Mouse (Mus musculus): Measurements from ENCODE around the gene Plp1.

Gene Plp1

DNA sequence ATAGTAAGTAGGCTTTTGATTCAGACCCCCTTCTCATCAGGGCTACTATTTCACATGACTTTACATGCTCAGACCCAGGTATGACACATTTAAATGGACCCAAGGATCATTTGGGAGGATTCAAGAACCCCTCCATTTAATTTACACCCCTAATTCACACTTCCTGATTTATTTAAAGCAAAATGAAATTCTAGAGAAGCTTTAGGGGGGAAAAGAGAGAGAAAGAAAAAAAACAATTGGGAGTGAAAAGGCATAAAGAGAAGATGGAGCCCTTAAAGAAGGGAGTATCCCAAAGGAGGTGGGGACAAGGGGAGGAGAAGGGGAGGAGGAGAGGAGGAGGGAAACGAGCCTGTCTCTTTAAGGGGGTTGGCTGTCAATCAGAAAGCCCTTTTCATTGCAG is at the start of gene Plp1:
Gene Plp1, plus strand, starts transcription at position 301 of the 400 bp plus-strand sequence.
- DNase-seq, result no peak

DNA sequence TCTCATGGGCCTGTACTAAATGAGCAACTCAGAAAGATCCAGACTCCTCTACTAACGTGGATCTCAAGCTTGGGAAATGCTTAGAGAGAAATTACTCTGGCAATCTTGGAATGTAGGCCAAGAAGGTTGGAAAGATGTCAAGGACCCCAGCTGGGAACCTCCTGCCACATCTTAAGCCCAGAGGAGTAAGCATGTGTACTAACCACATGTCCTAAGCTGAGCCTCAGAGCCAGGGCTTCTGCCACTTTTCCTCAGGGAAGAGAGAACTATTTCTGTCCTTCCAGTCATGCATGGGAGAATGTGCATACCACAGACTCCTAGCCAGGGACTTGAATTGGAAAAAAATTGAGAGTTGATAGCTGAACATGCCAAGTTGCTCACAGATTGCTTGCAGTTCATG is 49.4 kb upstream of the Plp1 start:
- DNase-seq, result peak; percentile 47 to 61

DNA sequence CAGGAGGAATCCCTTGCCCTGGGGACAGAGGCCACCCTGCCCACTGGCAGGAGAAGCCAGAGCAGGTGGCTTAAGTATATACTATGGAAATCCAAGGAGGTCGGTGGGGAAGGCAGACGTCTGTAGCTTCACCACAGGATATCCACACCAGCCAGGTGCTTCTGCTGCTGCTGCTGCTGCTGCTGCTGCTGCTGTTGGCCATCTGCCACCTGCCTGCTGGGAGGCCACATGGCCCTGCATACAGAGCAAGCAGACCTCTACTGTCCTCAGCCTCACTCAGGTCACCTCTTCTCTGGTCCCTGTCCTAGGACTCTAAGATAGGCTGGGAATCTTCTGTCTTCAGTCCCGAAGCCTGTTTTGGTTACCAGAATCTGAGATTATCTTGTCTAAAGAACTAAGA is 44.4 kb upstream of the Plp1 start:
- peak; percentile 64 to 72 for DNase-seq

DNA sequence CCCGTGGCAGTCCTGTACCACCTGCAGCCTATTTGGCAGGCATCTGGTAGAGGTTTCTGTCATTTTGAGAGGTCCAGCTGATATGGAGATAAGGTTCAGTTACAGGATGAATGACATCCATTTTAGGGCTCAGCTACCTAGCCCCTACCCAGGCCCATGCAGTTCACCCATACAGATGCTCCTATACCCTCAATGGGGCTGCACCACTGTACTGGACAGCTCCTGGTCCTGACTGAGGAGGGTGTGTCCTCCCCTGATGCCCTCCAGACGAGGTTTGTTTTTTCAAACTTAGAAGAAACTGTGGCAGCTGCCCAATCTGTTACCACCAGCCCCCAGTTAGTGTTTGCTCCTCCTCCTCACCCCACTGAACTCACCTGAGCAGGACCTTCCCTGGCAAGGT is 43.2 kb upstream of the Plp1 start:
- no peak for DNase-seq

DNA sequence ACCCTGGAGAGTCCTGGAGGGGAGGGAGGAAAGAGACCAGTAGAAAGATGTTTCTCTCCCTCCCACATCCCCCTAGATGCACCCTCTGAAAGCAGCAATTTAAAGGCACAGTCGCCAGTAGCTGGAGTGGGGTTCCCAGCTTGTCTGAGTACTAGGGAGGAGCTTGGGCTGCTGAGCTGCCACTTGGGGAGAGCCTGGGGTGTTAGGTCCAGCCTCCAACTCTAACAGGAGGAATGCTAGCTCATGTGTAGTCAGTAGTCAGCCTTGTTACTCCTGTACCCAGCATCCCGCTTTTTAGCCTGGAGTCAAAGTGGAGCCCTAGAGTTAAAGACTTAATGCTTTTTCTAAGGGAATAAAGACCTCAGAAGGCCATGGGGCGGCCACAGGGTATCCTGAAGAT is 42.4 kb upstream of the Plp1 start, which contains the start of gene Glra4:
Gene Glra4, minus strand, starts transcription at position 101 of the 400 bp plus-strand sequence.
- no peak for DNase-seq

DNA sequence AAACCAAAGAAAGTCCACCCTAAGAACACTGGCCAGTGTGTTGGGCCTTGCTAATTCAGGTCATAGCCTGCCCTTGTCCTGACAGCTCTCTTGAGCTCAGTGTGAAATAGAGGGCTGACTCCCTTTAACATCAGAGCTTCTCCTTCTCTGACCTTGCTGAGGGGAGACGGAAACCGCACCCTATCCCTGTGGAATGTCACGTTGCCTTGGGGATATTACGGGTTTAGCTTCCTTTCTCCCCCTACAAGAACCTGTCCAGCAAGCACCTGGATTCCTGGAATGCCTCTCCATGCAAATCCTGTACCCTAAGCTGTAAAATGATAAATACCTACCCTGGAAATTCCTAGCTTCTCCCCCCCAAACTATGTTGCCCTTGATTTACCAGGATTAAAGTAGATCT is 33.0 kb upstream of the Plp1 start:
- no peak for DNase-seq

DNA sequence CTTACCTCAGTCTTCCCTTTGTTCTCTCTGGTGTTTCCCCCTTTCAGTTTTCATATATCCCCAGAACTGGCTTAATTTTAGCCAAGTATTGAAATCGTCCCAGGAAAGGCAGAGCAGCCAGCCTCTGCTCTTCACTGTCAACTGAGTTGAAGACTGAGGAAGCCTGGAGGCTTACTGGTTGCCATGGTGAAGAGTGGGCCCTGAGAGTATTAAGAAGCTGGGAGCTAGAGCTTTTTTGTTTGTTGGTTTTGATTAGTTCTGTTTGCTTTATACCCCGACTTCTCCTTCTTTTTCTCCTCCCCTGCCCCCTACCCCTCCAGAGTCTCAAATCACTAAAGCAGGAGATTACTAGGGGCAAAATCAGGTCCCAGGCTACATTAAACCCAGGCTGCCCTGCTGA is 25.2 kb upstream of the Plp1 start:
- DNase-seq, result no peak

DNA sequence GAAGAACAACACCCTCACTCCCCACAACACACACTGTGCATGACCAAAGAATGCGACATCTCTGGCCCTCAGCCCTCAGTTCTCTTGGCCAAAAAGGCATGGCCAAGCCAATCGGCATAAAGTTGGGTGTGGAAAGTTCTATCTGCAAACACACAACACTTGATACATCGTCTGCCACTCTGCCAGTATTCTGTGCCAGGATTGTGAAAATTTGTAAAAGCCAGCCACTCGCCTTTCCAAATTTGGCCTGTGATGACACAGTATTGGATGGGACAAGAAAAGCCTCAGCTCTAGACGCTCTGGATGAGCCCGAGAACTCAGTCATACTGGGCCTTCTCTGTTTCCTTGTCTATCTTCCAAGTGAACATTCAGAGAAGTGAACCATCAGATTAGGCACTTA is 2.7 kb upstream of the Plp1 start:
- DNase-seq, result peak in 1 of 2 experiments; percentile 2

DNA sequence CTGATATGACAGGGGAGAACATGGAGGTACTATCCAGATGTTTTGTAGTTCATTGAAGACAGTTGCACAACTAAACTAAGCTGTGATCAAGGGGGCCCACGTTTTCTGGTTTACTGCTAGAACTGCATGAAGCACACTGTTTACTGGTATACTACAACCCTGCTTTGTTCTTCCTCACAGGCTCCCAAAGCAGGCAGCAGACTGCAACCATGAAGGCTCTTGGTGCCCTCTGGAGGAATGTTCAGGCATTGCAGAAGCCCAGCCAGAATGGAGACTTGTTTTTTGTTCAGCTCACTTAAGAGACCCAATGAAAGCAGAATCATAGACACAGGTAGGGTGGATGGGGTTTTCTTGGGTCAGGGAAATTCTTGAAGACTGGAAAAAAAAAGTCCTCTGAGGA is 2.2 kb upstream of the Plp1 start:
- peak; percentile 85 to 86 for DNase-seq

DNA sequence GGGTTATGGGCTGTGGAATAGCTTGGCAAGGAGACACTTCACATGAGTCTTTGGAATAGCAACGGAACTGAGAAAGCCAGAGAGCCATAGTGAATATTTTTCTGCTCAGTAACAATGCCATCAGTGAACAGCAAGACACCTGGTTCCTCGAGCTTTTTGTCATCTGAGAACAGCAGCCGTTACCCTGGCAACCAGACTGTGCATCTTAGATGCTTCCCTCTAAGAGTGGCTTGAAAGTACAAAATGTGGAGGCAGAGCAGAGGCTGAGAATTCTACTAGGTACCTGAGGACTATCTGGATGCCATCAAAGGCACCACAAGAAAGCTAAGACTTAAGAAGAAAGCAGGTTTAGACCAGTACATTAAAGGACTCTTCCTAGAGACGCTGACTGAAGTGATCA is 2.5 kb downstream of the Plp1 start:
- DNase-seq, result no peak

DNA sequence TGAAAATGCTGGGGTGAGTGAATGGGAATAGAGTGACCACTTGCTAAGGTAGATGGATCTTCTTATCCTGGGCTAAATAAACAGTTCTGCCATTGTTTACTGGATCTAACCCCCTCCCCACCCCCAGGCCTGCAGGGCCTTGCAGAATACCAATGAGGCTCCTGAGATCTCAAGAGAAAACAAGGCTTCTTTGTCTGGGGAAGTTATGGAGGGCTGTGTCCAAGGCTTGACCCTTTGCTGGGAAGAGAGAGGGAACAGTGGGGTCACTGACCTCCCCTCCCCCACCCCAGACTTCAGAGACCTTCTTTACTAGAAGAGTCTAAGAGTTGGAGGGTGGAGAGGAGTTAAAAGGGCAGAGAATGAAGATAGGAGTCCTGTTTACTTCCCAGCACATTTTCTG is 6.1 kb downstream of the Plp1 start:
- DNase-seq, result no peak

DNA sequence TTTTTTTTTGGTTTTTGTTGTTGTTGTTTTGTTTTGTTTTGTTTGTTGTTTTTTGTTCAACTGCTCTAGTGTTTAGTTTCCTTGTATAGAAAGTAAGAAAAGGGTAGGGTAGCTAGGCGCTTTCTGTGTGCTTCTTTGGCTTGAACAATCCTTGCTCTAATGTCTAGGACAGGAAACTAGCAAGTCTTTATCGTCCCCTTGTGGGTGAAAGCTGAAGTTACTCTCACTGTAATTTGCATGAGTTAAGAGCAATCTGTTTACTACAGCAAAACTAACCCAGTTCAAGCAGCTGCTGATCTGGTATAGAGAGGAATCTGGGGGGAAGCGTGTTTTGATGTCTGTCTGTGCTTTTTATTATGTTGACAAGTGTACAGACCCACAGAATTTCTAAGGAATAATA is 27.8 kb downstream of the Plp1 start:
- DNase-seq, result peak in 1 of 2 experiments; percentile 1

DNA sequence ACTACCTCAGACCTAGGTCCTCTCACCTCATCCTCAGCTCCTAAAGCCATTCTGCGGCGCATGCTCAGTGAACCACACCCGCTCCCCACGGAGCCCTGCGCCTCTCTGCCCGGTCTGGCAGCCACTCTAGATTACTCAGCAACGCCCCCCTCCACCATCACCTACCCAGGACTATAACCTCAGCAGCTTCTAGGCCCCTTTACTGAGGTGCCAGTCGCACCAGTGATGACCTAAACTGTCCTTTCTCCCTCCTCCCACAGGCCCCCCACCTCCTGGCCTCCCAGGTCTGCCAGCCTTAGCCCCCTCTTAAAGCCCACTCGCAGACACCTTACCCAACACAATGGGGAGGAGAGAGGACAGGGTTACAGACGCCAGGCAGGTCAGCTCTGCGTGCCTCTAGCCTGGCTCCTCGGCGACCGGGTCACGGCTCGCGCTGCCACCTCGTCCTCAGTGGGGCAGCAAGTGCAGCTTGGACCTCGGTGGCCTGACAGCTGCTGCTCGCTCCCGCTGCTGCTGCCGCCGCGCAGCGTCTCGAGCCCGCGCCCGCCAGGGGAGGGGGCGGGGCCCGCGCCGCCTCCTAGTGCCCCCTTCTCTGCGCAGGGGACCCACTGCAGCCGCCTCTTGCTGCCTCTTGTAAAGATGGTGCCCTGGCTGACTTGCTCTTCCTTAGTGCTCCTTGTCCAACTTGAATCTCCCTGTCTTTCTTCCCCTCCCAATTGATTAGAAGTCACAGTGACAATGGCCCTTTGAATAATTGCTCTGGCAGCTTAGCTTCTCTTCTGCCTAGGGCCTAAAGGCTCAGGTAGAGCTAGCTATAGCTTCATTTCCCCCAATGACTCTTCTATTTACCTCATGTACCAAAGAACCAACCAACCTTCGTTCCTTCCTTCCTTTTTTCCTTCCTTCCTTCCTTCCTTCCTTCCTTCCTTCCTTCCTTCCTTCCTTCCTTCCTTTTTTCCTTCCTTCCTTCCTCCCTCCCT is 45.9 kb downstream of the Plp1 start, which contains the start of gene Rab9b:
Gene Rab9b, minus strand, starts transcription at position 695 of the 980 bp plus-strand sequence.
- peak; percentile 75 to 83 for DNase-seq

Data from cerebellum, postnatal 10 days (tissue).